Mouse (Mus musculus) heart, embryonic 16.5 days (tissue): ENCODE data around the gene Fbxl13. TPM values are rescaled to one million over a fixed set of nuclear protein-coding genes. Genes with fewer than 3 reads are reported as not detected.
"Not testable (repeated sequence)": the region's sequence is repeated elsewhere in the genome, so short reads cannot be mapped to it uniquely, and the experiment has no call there.

Experiments used
- ATAC-seq: fragments of 200-750 bp; cut with Nextera tagmentation; replicated peaks from 2 replicates; pipeline ENCODE4 v1.8.0; 2017; ENCODE audit warnings: moderate number of reproducible peaks; ENCODE audit not compliant: insufficient read depth, low FRiP score; ENCODE audit errors: extremely low read depth
- H3K27ac ChIP-seq: fragments of 300-500 bp; sonication (generic); 2 replicates; pipeline ENCODE4 v1.5.1; 2014; ENCODE audit warnings: mild to moderate bottlenecking, low read length, control low read depth, moderate library complexity
- H3K27me3 ChIP-seq: fragments of 300-500 bp; sonication (generic); 2 replicates; pipeline ENCODE4 v1.6.1; 2014; ENCODE audit warnings: low read length, mixed read lengths; ENCODE audit not compliant: control insufficient read depth, insufficient read depth
- H3K36me3 ChIP-seq: fragments of 300-500 bp; sonication (generic); 2 replicates; pipeline ENCODE4 v1.6.1; 2014; ENCODE audit not compliant: control insufficient read depth, insufficient read depth
- H3K4me1 ChIP-seq: fragments of 300-500 bp; sonication (generic); 2 replicates; pipeline ENCODE4 v1.6.1; 2014; ENCODE audit warnings: low read length, mixed read lengths; ENCODE audit not compliant: control insufficient read depth, insufficient read depth
- H3K4me2 ChIP-seq: fragments of 300-500 bp; sonication (generic); 2 replicates; pipeline ENCODE4 v1.6.1; 2014; ENCODE audit warnings: low read depth, mild to moderate bottlenecking, control low read depth, low read length
- H3K4me3 ChIP-seq: fragments of 300-500 bp; sonication (generic); 2 replicates; pipeline ENCODE4 v1.5.1; 2014; ENCODE audit warnings: mild to moderate bottlenecking, control low read depth, low read length
- H3K9ac ChIP-seq: fragments of 300-500 bp; sonication (generic); 2 replicates; pipeline ENCODE4 v1.6.1; 2014; ENCODE audit warnings: low read length, control low read depth
- H3K9me3 ChIP-seq: fragments of 300-500 bp; sonication (generic); replicated peaks from 2 replicates; pipeline ENCODE4 v1.6.1; 2016; ENCODE audit warnings: low read length; ENCODE audit not compliant: control insufficient read depth
- WGBS: fragments of 180-500 bp; shearing (Covaris S2); extraction: QIAGEN DNeasy Blood & Tissue Kit; methylation state at CpG from one replicate; pipeline ENCODE4 v1.1.7; 2014; 5-methylcytosine and 5-hydroxymethylcytosine counted together
- polyA plus RNA-seq: library from polyadenylated mRNA; unstranded; fragments of >200 nt; fragmentation: Nextera tagmentation; extraction: Ambion mirVana; gene quantifications from 2 replicates; pipeline ENCODE4 v1.2.1, GENCODE M21; 2015

Gene Fbxl13
- polyA plus RNA-seq, 1 experiment from 2014 or later = 0.30 TPM

- Histone ChIP-seq H3K4me3 (peak overlapping the region; percentile 91), H3K27me3 (0 out of 2 replicates have a peak, but pooled peaks cover 2% of the 10 kb centered on the region), H3K4me1 (peaks cover 15% of the 10 kb centered on the region), H3K9ac (peak overlapping the region; percentile 94), H3K9me3 (no peaks in the 10 kb centered on the region), H3K36me3 (peaks cover 24% of the 10 kb centered on the region), H3K4me2 (peak overlapping the region; percentile 80), H3K27ac (peak overlapping the region; percentile 79)
- ATAC-seq = peak; percentile 5
- WGBS = under 1% methylated on average over 25 of the region's 25 CpGs
These were observed 678 bp upstream of the Fbxl13 start for GRCm38 (mm10) chr5:21646133-21646491.

GRCm38 (mm10) chr5:21644891-21645438 lies 469 bp downstream of the Fbxl13 start:
- peak overlapping the region; percentile 29; the same call in 1 of the 2 replicates for H3K9ac ChIP-seq
- H3K27ac ChIP-seq = peak overlapping the region; percentile 21; the same call in 1 of the 2 replicates
- ATAC-seq = no peak

GRCm38 (mm10) chr5:21643606-21644005 lies 1.8 kb downstream of the Fbxl13 start:
- H3K4me2 ChIP-seq = no peak overlapping the region
- H3K9ac ChIP-seq = no peak overlapping the region
- H3K4me1 ChIP-seq = peaks cover 15% of the 10 kb centered on the region
- H3K36me3 ChIP-seq = peaks cover 4% of the 10 kb centered on the region; the same call in 1 of the 2 replicates
- no peak for ATAC-seq
- WGBS = 25% methylated on average over 1 of the region's 1 CpGs
- no peak overlapping the region for H3K4me3 ChIP-seq
- 0 out of 2 replicates have a peak, but pooled peaks cover 2% of the 10 kb centered on the region for H3K27me3 ChIP-seq
- H3K9me3 ChIP-seq = no peaks in the 10 kb centered on the region
- H3K27ac ChIP-seq = no peak overlapping the region

More at GRCm38 (mm10) chr5:21644891-21645438, 469 bp downstream of the Fbxl13 start:
- peaks cover 17% of the 10 kb centered on the region for H3K36me3 ChIP-seq
- H3K9me3 ChIP-seq = no peaks in the 10 kb centered on the region
- peaks cover 15% of the 10 kb centered on the region for H3K4me1 ChIP-seq
- 0 out of 2 replicates have a peak, but pooled peaks cover 2% of the 10 kb centered on the region for H3K27me3 ChIP-seq
- H3K4me3 ChIP-seq = peak overlapping the region; percentile 91
- peak overlapping the region; percentile 80 for H3K4me2 ChIP-seq
- 11% methylated on average over 14 of the region's 14 CpGs for WGBS

- no peaks in the 10 kb centered on the region for H3K36me3 ChIP-seq
- H3K4me3 ChIP-seq = no peak overlapping the region
- H3K27me3 ChIP-seq = 0 out of 2 replicates have a peak, but pooled peaks cover 2% of the 10 kb centered on the region
- ATAC-seq = no peak
- H3K4me1 ChIP-seq = peaks cover 5% of the 10 kb centered on the region
- no peak overlapping the region for H3K9ac ChIP-seq
- no peak overlapping the region for H3K27ac ChIP-seq
- no peak overlapping the region for H3K4me2 ChIP-seq
- WGBS = 0% methylated on average over 1 of the region's 1 CpGs
- H3K9me3 ChIP-seq = no peaks in the 10 kb centered on the region
These were observed 4.5 kb downstream of the Fbxl13 start for GRCm38 (mm10) chr5:21640961-21641360.

- no peaks in the 10 kb centered on the region for H3K27me3 ChIP-seq
- no peak overlapping the region for H3K9ac ChIP-seq
- no peak overlapping the region for H3K27ac ChIP-seq
- H3K4me2 ChIP-seq = no peak overlapping the region
- H3K4me3 ChIP-seq = no peak overlapping the region
- H3K36me3 ChIP-seq = no peaks in the 10 kb centered on the region
- H3K9me3 ChIP-seq = peaks cover 3% of the 10 kb centered on the region
- H3K4me1 ChIP-seq = no peaks in the 10 kb centered on the region
- ATAC-seq = no peak
These were observed 19.5 kb downstream of the Fbxl13 start for GRCm38 (mm10) chr5:21625916-21626315.

GRCm38 (mm10) chr5:21616450-21617009 lies 28.9 kb downstream of the Fbxl13 start:
- H3K36me3 ChIP-seq = no peaks in the 10 kb centered on the region
- no peak overlapping the region for H3K4me2 ChIP-seq
- WGBS = 62% methylated on average over 3 of the region's 3 CpGs
- H3K27ac ChIP-seq = no peak overlapping the region
- H3K4me1 ChIP-seq = no peaks in the 10 kb centered on the region
- no peak overlapping the region for H3K4me3 ChIP-seq
- no peak overlapping the region for H3K9ac ChIP-seq
- ATAC-seq = no peak
- H3K9me3 ChIP-seq = no peaks in the 10 kb centered on the region
- no peaks in the 10 kb centered on the region for H3K27me3 ChIP-seq

GRCm38 (mm10) chr5:21614299-21614698 lies 31.1 kb downstream of the Fbxl13 start:
- not testable (repeated sequence) for H3K4me3 ChIP-seq, ATAC-seq, H3K27me3 ChIP-seq, H3K36me3 ChIP-seq, H3K27ac ChIP-seq, H3K4me2 ChIP-seq, H3K9me3 ChIP-seq, H3K4me1 ChIP-seq, H3K9ac ChIP-seq
- WGBS = 92% methylated on average over 11 of the region's 11 CpGs

- H3K27me3 ChIP-seq = no peaks in the 10 kb centered on the region
- no peaks in the 10 kb centered on the region for H3K9me3 ChIP-seq
- no peak overlapping the region for H3K27ac ChIP-seq
- no peak overlapping the region for H3K4me3 ChIP-seq
- no peaks in the 10 kb centered on the region for H3K36me3 ChIP-seq
- H3K9ac ChIP-seq = no peak overlapping the region
- H3K4me1 ChIP-seq = no peaks in the 10 kb centered on the region
- WGBS = 50% methylated on average over 3 of the region's 3 CpGs
- no peak overlapping the region for H3K4me2 ChIP-seq
- no peak for ATAC-seq
These were observed 34.4 kb downstream of the Fbxl13 start for GRCm38 (mm10) chr5:21610996-21611395.
